Mouse (Mus musculus) v-Abl transformed pro-B cells (cell line): Measurements from ENCODE around the gene Ccdc189.

Source experiments
- in situ Hi-C, 2 experiments: fragments of 400-800 bp; cut with MboI; formaldehyde crosslinking; loops; one replicate each; pipeline ENCODE4 v1.15.1; 2025; ENCODE audit not compliant: unreplicated experiment in 2 of 2

Gene Ccdc189

GRCm38 (mm10) chr7:127600612-127601011 is 12.2 kb upstream of the Ccdc189 start:
- in situ Hi-C loops, result no loop called here

GRCm38 (mm10) chr7:127596747-127597146 is 8.4 kb upstream of the Ccdc189 start:
- in situ Hi-C loops, result no loop called here

DNA sequence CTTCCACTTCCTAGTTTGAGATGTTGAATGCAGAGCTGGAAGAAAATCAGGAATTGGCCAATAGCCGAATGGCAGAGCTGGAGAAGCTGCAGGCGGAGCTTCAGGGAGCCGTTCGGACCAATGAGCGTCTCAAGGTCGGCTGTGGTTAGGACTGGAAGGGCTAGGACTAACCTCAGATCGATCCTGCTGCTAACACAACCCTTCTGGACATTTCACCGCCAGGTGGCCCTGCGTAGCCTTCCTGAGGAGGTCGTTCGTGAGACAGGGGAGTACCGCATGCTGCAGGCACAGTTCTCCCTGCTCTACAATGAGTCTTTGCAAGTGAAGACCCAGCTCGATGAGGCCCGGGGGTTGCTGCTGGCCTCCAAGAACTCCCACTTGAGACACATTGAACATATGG is 4.2 kb upstream of the Ccdc189 start:
- in situ Hi-C loops, result no loop called here

GRCm38 (mm10) chr7:127591108-127591507 is 2.7 kb upstream of the Ccdc189 start:
- in situ Hi-C loops, result no loop called here

GRCm38 (mm10) chr7:127589637-127590036 is 1.2 kb upstream of the Ccdc189 start:
- in situ Hi-C loops, result no loop called here

DNA sequence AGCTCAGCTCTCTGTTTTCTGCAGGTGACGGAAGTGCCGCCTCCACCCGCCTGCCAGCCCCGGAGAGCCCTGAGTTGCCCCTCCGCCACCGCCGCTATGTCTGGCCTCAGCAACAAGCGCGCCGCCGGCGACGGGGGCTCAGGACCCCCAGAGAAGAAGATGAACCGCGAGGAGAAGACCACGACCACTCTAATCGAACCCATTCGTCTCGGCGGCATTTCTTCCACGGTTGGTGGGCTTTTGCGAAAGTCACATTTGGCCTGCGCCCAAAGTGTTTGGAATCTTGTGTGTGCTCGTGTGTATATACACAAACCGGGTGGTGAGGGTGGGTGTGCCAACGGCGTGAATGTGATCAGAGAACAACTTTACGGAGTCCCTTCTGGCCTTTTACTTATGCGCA is 506 bp upstream of the Ccdc189 start:
- in situ Hi-C loops, result no loop called here

- in situ Hi-C loops, result no loop called here
Observed at GRCm38 (mm10) chr7:127587196-127587595, 1.2 kb downstream of the Ccdc189 start.

GRCm38 (mm10) chr7:127586149-127586548 is 2.2 kb downstream of the Ccdc189 start:
- in situ Hi-C loops, result no loop called here

DNA sequence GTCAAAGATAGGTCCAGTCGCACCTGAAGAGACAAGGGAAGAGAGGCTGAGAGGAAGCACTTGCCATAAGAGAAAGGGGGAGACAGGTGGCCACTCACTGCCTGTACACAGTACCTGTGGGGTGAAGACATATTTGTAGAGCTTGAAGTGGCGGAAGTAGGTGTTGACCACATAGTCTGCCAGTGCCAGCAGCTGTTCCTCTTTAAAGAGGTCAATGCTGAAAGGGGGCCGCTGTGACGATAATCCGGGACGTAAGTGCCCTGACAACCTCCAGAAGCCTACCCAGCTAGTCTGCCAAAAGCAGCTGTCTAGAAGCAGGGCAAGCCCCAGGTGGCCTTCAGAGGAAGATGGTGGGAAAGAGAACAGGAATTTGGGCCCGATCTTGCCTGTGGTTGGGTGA is 3.4 kb downstream of the Ccdc189 start:
- in situ Hi-C loops, result no loop called here

GRCm38 (mm10) chr7:127583260-127583659 is 5.1 kb downstream of the Ccdc189 start:
- in situ Hi-C loops, result no loop called here

GRCm38 (mm10) chr7:127574115-127574514 is 14.3 kb downstream of the Ccdc189 start:
- in situ Hi-C loops, result no loop called here

- in situ Hi-C loops, result no loop called here
Observed at GRCm38 (mm10) chr7:127573503-127574008, 14.8 kb downstream of the Ccdc189 start.

- in situ Hi-C loops, result no loop called here
Observed at GRCm38 (mm10) chr7:127572895-127573471, 15.4 kb downstream of the Ccdc189 start, which contains the start of gene Phkg2. Gene Phkg2 (plus strand): TSS chr7:127573340.

GRCm38 (mm10) chr7:127564381-127565150 is 23.8 kb downstream of the Ccdc189 start:
- in situ Hi-C loops, result no loop called here

DNA sequence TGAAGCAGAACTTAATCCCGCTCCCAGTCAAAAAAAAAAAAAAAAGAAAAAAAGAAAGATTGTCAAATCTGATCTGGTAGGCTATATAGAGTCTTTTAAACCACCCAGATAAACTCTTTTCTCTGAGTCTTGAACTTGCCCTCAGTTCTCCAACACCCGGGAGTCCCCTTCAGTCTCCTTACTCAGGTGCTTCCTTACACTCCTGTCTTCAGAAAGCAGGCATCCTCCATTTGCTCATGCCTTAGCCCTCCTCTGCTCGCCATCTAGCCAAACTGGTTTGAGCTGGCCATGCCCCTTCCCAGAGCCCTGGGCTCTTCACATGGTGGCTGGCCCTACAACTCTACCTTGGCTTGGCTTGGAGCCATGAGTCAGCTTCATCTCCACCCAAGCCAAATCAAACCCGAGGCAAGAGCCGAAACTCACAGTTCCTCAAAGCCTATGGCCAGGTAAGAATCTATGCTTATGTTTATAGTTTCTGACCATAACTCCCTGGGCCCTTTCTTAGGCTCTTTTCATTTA is 27.0 kb downstream of the Ccdc189 start, which contains the start of gene Tmem265:
Gene Tmem265 (plus strand): TSS at position 51 of the 519 bp plus-strand sequence.
- in situ Hi-C loops, result no loop called here

- in situ Hi-C loops, result no loop called here
Observed at GRCm38 (mm10) chr7:127560580-127560979, 27.8 kb downstream of the Ccdc189 start.

DNA sequence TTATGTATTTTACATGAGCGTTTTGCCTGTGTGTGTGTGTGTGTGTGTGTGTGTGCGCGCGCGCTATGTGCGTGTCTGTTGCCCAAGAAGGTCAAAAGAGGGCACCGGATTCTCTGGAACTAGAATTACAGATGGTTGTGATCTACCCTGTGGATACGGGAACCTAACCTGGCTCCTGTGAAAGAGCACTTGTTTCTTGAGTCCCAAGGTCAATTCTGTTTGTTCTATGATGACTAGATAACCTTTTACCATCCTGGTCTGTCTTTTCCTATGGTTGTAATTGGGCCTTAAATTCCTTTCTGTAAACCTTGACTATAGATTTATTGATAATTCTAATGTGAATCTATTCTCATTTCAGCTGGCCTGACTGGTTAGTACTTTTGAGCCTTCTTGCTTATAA is 36.8 kb downstream of the Ccdc189 start:
- in situ Hi-C loops, result no loop called here

GRCm38 (mm10) chr7:127549116-127549835 is 39.1 kb downstream of the Ccdc189 start:
- in situ Hi-C loops, result loop anchor here in 1 of 2 experiments (25.0 kb wide), 1 partner anchor 987 kb away; the partner anchor contains the start of gene Eif3c

DNA sequence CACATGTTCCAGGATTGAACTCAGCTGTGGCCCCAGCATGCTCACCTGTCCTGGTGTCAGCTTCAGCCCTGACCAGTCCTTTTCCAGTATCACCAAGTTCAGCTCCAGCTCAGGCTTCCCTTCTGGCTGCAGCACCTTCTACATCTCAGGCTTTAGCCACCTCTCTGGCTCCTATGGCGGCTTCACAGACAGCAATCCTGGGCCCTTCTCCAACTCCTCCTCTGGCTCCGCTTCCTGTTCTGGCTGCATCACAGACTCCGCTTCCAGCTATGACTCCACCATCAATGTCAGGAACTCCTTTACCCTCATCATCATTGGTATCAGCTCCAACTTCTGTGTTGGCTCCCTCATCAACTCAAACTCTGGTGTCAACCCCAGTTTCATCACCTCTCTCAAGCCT is 46.7 kb downstream of the Ccdc189 start:
- in situ Hi-C loops, result loop anchor here in 1 of 2 experiments (25.0 kb wide), 1 partner anchor 979 kb away; the partner anchor contains the start of gene Eif3c
